Mouse (Mus musculus): ENCODE data around the gene Bahcc1.

Bahcc1 gene

DNA sequence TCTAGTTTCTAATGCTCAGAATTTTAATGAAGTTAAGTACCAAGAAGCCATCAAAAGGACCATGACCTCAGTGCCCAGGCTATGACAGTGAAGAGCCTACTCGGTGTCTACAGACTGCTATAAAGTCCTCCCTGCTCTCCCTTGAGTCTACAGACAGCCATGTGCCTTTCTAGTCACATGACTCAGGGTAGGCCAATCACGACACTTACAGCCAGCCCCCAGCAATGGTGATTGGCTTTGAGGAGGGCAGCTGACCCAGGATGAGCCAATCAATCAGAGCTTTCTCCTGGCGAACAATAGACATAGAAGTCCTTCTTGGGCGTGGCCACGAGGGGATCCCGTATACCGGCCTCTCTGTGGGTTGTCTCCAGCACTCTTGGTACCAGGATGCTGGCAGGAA is 65.0 kb downstream of the Bahcc1 start:
- in situ Hi-C loops (cut with MseI, MboI): no loop called here

DNA sequence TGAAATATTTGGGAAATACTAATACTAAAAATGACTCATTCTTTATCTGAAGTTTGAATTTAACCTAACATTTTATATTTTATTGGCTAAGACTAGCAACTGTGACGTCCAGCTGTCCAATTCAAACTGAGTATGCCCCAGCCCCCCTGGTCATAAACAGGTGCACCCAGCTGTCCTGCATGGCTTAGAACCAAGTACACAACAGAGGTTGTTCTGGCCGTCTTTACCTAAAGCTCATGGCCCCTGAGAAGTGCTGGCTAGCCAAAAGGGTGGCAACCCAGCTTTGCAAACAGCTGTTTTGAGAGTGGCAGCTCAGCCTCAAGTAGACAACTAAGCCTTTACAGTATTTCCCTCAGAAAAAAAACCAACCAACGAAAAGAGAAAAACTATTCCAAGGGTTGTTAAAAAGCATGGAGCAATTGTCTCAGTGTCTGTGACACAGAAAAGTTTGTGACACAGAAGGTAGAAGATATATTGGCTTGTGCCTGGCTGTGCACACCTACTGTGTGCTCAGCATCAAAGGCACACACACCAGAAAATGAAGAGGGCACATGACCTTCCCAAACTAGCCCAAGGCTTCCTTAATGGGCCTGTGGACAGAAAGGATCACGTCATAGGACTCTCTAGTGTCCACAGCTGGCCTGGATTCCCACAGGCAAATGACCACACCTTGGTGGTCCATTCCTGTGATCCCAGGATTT is 65.8 kb downstream of the Bahcc1 start:
- in situ Hi-C loops (cut with MseI, MboI): no loop called here

DNA sequence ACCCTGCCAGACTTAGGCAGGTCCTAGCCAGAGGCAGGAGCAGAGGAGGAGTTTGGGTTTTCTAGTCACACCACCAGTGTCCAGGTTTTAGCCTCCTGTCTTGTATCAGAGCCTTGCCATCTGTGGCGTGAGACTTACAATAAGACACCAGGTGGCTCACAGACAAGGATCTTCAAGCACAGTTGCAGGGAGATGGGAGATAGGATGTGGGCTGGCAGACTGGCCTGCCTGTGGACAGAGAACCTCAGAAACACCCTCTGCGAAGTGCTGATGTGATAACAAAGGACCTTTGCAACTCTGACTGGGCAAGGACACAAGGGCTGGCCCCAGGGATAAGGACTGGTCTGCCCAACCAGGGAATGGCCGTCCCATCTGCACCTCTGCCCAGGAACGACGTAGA is 66.7 kb downstream of the Bahcc1 start:
- in situ Hi-C loops (cut with MseI, MboI): no loop called here

DNA sequence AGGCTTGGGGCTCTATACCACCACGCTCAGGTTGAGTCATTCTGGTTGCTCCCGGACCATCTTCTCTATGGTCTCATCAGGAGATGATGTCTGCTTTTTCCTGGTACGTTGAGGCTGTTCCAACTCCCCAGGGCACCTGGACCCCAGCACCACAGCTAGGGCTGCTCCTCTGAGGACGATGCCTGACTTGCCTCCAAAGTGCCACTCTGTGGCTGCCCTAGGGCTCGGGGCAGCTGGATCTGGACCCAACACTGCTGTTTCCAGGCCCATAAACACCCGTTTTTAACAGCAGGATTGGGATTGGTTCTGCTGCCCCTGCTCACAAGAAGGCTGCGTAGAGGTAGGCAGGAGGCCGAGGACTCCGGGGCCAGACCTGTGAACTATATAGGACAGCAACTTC is 70.4 kb downstream of the Bahcc1 start:
- in situ Hi-C loops (cut with MseI, MboI): no loop called here

DNA sequence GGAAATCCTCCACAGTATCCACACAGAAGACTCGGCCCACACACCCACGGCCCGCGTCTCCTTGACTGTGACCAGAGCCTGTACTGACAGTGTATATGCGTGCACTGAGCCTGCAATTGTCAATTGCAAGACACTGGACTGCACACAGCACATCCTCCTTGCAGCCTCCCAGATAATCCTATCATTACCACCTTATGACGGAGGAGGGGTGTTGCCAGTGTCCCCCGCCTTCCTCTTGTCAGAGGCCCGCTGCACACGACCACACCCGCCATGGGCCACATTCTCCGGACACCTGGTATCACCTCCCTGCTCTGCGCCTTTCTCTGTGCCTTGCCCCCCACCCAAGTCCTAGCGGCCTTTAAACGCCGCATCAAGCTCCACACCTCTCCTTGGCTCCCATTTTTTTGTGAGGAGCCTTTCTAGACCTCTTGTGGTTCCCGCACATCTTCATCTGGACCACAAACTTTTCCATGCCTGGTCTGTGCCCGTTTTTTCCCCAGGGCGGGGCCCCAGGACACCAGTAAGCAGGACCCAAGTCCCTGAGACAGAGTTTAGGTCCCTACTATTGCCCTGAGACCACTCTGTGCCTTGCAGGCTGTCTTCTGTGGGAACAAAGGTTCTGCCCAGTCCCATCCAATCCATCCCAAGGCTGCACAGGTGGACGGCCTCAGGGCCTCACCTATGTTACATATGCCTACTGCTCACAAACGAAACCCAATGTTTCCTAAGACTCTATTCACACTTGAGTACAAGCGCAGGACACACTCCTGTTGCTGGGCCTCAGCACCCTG is 71.0 kb downstream of the Bahcc1 start:
- in situ Hi-C loops (cut with MseI, MboI): no loop called here

DNA sequence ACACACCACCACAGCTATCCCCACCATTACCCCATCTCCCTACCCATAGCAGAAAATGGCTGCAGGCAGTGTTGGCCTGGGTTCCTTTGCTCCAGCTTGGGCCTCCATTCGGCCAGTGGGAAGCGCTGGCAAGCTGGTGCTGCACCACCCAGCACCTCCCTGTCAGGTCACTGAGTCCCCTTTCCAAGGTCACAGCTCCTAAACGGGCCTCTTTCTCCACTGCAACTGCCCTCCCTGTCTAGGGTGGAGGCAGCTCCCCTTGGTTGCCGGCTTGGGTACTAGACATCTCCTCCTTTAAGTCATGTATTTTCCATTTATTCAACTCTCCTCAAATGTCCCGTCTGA is 71.6 kb downstream of the Bahcc1 start:
- in situ Hi-C loops (cut with MseI, MboI): no loop called here

DNA sequence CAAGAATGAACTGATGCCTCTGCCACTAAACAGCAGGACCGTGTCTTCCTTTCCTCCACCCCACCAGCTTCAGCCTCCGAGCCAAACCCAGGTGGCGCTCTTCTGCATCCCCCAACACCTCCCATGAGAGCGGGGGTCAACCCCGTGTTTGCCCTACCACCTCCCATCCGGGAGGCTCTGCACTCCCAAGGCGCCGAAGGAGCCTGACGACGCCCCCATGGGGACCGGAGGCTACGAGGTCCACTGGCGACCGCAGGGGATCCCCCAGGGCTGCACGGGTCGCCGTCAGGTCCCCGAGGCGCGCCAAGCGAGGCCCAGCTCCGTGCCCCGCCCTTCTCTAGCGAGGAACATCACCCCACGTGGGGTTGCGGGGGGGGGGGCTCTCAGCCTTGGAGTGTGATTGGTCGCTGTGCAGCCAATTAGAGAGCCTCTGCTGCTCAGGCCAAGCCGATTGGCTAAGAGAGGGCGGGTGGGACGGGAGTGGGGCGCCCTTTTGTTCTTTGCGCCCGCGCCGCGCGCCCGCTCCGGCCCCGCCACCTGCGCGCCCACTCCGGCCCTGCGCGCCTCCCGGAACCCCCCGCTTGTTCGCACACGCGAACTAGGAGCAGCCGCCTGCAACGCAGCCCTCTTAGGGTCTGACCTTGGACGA is 72.3 kb downstream of the Bahcc1 start:
- in situ Hi-C loops (cut with MseI, MboI): no loop called here

DNA sequence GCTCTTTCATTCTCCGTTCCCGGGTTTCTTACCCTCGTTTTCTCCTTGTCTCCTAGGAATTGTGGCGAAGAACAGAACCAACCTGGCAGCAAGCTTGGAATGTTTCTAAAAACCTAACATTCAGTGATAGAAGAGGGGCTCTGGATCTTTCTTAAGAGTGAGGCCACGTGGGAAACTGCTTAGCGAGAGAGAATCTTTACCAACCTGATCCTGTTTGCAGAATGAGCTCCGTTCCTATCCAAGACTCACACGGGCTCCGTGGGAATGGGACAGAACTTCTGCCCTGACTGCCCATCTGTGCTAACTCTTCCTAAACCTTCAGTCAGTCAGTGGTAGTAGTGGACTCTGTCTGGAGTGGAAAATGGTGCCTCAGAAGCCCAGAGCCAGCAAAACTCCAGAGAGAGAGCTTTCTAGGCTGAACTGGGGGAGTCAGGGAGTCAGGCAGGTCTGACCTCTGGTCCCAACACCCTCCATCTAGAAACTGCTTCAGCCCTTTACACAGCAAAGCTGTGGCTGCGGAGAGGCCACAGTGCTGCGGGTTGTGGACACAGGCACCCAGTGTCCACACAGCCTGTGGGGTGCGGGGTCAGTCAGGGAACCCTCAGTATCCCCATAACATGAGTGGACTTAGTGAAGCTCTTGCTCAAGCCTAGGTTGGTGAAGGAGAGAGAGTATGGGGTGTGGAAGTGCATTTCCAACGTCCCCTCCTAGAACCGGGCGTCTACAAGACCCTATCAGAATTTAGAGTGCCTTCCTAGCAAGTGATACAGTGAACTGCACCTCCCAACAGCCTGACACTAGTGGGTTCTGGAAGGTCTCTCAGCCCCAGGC is 73.0 kb downstream of the Bahcc1 start:
- in situ Hi-C loops (cut with MseI, MboI): no loop called here

DNA sequence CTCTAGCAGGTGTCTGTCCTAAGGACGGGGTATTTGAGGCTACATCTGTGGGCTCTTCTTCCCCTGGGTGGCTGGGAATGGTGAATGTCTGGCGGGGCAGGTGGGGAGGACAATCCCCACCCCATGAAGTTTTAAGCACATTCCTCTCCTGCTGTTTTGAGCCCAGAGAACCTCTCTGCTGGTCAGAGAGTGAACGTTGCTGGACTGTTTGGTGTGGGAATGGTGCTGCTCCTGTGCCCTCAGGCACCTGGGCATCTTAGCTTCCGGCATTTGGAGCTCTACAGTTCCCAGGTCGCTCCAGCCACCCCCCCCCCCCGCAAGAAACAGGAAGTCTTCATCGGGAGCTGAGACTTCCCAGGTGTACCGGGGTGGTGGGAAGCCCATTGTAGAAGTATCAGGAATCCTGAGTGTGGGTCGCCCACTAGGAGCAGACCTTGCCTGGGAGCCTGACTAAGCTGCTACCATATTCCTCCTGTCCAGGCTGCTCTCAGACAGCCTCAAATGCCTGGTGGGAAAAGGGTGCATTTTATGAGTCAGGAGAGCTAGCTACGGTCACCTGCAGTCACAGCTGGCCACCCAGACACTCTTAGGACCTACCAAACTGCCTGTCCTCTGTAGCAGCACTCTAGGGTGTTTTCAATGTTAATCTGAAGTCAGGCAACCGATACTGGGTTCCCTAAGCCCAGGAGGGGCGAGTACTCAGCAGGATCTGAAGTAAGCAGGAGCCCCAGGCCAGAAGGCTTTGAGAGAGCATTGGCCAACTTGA is 73.8 kb downstream of the Bahcc1 start:
- in situ Hi-C loops (cut with MseI, MboI): no loop called here

DNA sequence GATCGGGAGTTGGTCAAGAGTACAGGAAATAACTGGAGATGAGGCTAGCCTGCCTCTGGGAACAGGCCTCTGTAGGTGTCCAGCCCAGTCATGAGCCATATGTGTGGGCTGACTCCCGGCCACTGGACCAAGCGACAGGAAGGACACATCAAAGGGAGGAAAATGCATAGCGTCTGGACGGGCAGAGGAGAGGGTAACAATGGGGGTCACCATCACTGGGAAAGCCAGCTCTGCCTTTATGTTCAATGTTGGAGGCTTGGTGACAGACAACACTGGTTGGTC is 74.3 kb downstream of the Bahcc1 start:
- in situ Hi-C loops (cut with MseI, MboI): no loop called here

DNA sequence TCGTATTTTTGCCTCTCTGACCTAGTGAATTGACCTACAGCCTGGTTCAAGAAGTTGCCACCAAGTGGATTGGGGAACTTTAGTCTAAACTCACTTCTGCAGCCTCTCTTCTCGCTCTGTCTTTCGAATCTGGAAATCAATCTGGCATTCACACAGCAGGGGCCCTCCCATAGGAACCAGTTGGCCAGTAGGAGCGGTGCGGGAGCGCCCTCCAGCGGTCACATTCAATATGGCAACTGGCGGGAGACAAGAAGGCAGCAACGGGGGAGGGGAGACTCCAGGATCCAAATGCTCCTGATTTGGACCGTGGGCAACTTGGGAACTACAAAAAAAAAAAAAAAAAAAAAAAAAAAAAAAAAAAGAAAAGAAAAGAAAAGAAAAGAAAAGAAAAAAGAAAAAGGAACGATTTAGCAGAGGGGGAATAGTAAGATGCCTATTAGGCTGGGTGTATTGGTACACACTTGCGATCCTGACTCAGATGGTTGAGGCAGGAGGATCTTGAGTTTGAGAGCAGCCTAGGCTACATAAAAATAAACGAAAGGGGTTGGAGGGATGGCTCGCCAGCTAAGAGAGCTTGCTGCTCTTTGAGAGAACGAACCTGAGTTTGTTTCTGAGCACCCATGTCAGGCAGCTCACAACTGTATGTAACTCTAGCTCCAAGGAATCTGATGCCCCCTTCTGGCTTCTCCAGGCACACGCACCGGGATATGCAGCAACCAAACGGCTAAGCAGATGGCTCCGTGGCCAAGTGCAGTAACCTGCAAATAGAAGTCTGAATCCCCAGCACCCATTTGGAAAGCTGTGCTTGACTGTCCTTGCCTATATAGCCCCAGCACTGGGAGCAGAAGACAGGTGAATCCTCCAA is 75.1 kb downstream of the Bahcc1 start:
- in situ Hi-C loops (cut with MseI, MboI): no loop called here

DNA sequence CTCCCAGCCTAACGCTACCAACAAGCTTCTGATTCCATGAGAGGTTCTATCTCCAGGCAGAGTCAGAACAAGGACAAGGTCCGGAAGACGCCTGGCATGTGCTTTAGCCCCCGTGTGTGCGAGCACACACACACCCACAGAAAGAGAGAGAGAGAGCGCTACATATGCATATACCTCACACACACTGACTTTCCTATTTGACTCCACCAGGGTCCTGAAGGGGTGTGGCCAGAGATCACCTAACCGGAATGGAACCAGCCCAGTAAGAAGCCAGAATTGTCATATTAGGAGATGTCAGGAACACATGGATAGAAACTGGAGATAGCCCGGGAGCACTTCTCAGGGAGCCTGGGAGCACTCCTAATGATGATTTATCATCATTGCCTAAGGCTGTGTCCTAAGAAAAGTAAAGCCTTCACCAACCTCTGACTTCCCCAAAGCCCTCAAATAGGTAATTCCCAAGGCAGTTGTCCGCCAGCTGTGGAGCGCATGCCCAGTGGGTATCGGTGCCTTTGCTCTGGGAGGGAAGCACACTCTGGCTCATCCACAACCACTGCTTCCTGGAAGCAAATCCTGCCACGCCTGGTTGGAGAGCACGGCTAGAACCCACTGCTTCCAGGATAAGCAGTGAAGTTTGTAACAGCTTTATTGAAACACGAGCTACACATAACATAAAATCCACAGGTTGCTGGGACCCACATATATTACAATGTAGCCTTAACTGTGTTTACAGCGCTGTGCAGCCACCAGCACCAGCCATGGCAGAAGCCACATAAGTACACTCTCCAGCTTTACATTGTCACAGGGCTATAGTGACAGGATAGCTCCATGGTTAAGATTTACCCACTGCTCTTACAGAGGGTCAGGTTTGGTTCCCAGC is 75.9 kb downstream of the Bahcc1 start:
- in situ Hi-C loops (cut with MseI, MboI): no loop called here

DNA sequence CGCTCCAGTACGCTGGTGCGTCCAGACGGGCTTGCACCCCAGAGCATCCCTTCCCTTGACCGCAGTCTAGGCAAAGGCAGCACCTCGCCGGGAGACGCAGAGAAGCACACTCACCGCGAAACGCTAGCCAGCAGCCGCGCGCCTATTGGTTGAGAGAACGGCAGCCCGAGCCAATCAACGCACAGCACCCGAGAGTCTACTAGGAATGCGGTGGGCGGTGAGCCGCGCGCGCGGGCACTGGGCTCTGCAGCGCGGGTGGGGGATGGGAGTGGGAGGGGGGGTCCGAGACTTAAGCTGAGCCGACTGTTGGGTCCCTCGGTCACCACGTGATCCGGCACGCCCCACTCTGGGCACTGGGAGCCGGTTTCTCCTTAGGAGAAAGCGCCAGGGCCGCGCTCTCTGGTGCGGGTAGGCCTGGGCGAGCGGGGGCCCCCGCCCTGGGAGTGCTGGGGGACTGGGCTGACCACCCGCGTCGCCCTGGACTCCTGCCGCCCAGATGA is 78.1 kb downstream of the Bahcc1 start:
- in situ Hi-C loops (cut with MseI, MboI): no loop called here

DNA sequence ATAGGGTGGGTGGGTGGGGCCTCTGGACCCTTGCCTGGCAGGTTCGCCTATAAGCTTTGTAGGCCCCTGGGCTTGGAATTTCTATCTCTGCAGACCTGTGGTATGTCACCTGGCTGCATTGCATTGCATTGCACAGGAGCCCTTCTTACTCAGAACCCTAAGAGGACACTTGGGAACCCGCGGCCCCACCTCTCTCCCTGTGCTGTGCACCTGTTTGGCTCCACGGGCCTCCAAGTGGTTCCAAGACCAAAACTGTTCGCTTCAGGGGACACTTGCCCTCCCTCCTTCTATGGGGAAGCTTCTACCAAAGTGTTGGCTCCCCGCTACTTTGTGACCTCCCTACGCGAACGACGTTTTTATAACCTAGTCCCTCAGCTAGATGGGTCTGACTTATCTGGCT is 78.8 kb downstream of the Bahcc1 start:
- in situ Hi-C loops (cut with MseI, MboI): no loop called here

DNA sequence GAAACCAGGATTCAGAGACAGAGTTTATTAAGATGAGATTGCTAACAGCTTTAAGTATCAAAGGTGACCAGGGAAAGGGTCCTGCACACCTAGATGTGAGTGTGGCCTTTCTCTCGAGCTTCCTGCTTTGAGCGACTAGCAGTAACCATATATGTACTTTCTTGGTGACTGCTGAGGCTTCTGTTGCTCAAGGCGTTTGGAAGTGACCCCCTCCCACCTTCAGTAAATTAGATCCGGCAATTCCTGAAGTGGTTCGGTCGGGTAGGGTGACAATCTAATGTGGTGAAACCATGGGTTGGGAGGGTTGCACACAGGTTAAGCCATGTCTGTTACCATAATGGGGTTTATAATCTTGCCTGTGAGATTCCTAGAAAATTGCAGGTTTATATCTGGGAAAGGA is 79.3 kb downstream of the Bahcc1 start:
- in situ Hi-C loops (cut with MseI, MboI): no loop called here

DNA sequence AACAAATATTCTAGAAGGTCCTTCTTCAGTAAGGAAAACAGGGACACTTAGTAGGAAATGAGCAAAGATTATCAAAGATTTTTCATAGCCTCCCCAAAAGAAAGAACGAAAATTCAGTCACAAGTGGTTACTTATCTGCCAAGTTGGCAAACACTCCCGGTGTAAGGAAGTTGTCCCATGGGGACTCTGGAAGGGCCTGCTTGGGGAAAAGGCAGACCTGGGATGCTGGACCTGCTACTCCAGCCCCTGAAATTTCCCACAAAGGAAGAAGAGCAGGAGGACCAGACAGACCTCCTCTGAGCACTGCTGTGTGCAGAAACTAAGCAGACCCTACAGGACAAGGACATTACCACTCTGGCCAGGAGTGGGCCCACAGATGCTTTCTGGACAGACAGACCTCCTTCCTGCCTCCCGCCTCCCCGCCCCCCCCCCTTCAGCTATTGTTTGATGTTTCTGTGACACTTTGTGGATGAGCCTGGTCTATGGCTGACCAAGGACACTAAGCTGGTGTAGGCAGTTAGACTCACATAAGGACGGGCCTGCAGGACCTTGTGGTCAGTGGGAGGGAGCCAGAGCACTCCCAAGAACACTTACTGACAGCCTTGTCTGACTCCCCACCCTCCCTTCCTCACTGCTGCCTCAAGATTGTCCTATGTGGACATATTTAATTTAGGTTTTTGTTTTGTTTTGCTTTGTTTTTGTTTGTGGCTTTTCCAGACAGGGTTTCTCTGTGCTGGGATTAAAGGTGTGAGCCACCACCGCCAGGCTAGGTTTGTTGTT is 81.3 kb downstream of the Bahcc1 start:
- in situ Hi-C loops (cut with MseI, MboI): no loop called here

DNA sequence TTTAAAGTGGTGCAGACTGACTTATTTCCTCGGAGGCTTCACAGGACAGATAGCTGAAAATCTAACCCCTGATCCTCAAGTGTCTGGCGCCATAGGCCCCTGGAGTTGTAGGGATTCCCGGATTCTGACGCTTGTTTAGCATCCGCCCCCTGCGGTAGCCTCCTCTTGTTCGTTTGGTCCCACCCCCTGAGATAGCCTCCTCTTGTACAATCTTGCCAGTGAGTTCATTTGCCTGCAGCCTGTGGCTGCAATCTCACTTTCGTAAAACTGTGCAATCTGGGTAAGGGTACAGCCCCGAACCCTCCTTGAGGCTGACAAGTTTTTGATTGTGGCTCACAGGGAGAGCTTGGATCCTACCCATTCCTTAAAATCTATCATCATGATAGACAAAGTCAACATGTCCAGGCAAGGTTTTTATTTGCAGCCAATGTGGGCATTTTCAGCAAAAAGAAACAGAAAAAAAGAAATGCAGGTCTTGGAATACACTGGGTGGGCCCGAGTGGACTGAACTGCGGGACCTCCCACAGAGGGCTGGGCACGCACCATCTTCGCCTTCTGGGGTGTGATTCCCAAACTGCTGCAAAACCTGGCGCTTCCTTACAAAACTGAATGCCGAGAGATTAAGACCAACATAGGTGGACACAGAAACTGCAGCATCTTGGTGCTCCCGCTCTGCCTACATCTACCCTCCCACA is 82.1 kb downstream of the Bahcc1 start:
- in situ Hi-C loops (cut with MseI, MboI): no loop called here

DNA sequence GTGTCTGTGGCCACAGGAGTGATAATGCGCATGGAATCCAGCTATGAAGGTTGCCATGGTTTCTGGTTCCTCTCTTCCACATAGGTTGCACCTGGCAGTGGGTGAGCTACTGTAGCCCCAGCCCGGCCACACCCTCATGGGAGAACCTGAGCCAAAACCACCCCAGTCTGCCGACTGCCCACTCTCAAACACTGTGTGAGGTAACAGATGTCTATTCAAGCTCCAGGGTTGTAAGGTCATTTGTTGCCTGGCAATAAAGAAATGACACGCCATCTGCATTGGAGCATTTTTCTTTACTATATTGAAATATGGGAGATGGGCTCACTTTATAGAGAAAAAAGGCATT is 82.6 kb downstream of the Bahcc1 start:
- in situ Hi-C loops (cut with MseI, MboI): no loop called here

All from mouse trophoblast stem cell (cell line).